Mouse (Mus musculus) heart, adult 2 months (tissue): ENCODE data around the gene Hmga1b. TPM values are rescaled to one million over a fixed set of nuclear protein-coding genes. Genes with fewer than 3 reads are reported as not detected.

Experiments
- DNase-seq, 2 experiments: peaks; one replicate each; pipeline ENCODE4 v3.0.0; 2021
- H3K27ac ChIP-seq: fragments of 200-600 bp; 2 replicates; pipeline ENCODE4 v1.8.1; 2022
- H3K27me3 ChIP-seq: fragments of 200-500 bp; 2 replicates; pipeline ENCODE4 v1.6.1; 2012; ENCODE audit warnings: mild to moderate bottlenecking, low read length, inconsistent platforms, mixed read lengths; ENCODE audit not compliant: control insufficient read depth, insufficient read depth
- H3K36me3 ChIP-seq: fragments of 200-500 bp; 2 replicates; pipeline ENCODE4 v1.6.1; 2012; ENCODE audit warnings: low read length, inconsistent platforms; ENCODE audit not compliant: control insufficient read depth, insufficient read depth
- H3K4me1 ChIP-seq: fragments of 200-500 bp; 2 replicates; pipeline ENCODE4 v1.6.1; 2011; ENCODE audit warnings: low read length; ENCODE audit not compliant: control insufficient read depth, insufficient read depth
- H3K4me3 ChIP-seq: fragments of 200-600 bp; 2 replicates; pipeline ENCODE4 v1.8.1; 2022
- H3K79me2 ChIP-seq: fragments of 200-500 bp; replicated peaks from 2 replicates; pipeline ENCODE4 v1.6.1; 2012; ENCODE audit warnings: mild to moderate bottlenecking, inconsistent platforms, low read length, moderate library complexity, mixed read lengths; ENCODE audit not compliant: control insufficient read depth, insufficient read depth
- H3K9ac ChIP-seq: fragments of 200-500 bp; 2 replicates; pipeline ENCODE4 v1.6.1; 2012; ENCODE audit warnings: low read depth, mild to moderate bottlenecking, control low read depth, inconsistent platforms, low read length, mixed read lengths
- CTCF ChIP-seq: fragments of 200-600 bp; IDR thresholded peaks from 2 replicates; pipeline ENCODE4 v1.8.1; 2022; ENCODE audit warnings: antibody characterized with exemption, mild to moderate bottlenecking, moderate library complexity
- EP300 ChIP-seq: fragments of 200-500 bp; IDR thresholded peaks from 2 replicates; pipeline ENCODE4 v1.6.1; 2011; ENCODE audit warnings: low read depth, low read length, control low read depth; ENCODE audit not compliant: insufficient read depth
- POLR2A ChIP-seq: fragments of 200-500 bp; IDR thresholded peaks from 2 replicates; pipeline ENCODE4 v1.6.1; 2011; ENCODE audit warnings: mild to moderate bottlenecking, low read depth, low read length, control low read depth; ENCODE audit not compliant: insufficient read depth
- WGBS: fragments of 180-500 bp; shearing (Covaris S2); methylation state at CpG from one replicate; pipeline ENCODE4 v1.1.7; 2018; 5-methylcytosine and 5-hydroxymethylcytosine counted together
- intact Hi-C: fragments of 180-260 bp; cut with DNase I; formaldehyde crosslinking; loops from one replicate; pipeline ENCODE4 v1.15.1; 2025
- polyA plus RNA-seq: library from polyadenylated mRNA; depleted of rRNA; stranded (reverse); fragments of >200 nt; gene quantifications from 2 replicates; pipeline ENCODE4 v1.2.3, GENCODE M21; 2012
- total RNA-seq, 2 experiments: library from RNA; stranded (reverse); gene quantifications; 2 replicates each; pipeline ENCODE4 v1.2.3; 2021

The Hmga1b gene
- total and polyA plus RNA-seq, 3 experiments, result 0.57 to 31.4 (median 24.5) TPM

GRCm38 (mm10) chr11:120719841-120720376 lies 42.7 kb upstream of the Hmga1b start:
- DNase-seq, result no peak
- H3K9ac ChIP-seq, result no peak overlapping the region
- H3K27ac ChIP-seq, result no peak overlapping the region
- no peaks in the 10 kb centered on the region for H3K36me3 ChIP-seq
- intact Hi-C loops, result loop anchor here (1.0 to 10.0 kb wide), 5 partner anchors 31 to 325 kb away; no protein-coding TSS in a partner anchor
- H3K79me2 ChIP-seq, result no peaks in the 10 kb centered on the region
- peaks cover 2% of the 10 kb centered on the region; the same call in 1 of the 2 replicates for H3K4me1 ChIP-seq
- H3K27me3 ChIP-seq, result 0 out of 2 replicates have a peak, but pooled peaks cover 1% of the 10 kb centered on the region
- no peak overlapping the region for H3K4me3 ChIP-seq
- no peak for TF ChIP-seq POLR2A
- TF ChIP-seq EP300, result no peak
- no peak for TF ChIP-seq CTCF
- 92% methylated on average over 13 of the region's 13 CpGs for WGBS

DNA sequence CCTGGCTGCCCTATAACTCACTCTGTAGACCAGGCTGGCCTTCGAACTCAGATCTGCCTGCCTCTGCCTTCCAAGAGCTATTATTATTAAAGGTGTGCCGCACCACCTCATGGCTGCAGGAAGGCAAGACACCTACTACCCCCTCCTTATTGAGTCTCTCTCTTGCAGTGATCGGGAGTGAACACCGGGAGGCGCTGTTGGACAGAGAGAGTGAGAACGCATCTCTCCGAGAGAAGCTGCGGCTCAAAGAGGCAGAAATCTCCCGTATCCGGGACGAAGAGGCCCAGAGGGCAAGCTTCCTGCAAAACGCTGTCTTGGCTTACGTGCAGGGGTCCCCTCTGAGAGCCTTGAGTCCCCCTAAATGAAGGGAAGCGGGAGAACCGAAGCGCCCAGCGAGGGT lies 42.1 kb upstream of the Hmga1b start:
- DNase-seq, result peak; percentile 87 to 91
- intact Hi-C loops, result loop anchor here (1.0 to 10.0 kb wide), 5 partner anchors 30 to 324 kb away; no protein-coding TSS in a partner anchor
- Histone ChIP-seq H3K27ac (no peak overlapping the region), H3K36me3 (no peaks in the 10 kb centered on the region), H3K9ac (peak overlapping the region; percentile 81; the same call in 1 of the 2 replicates), H3K79me2 (no peaks in the 10 kb centered on the region), H3K4me1 (peaks cover 2% of the 10 kb centered on the region; the same call in 1 of the 2 replicates), H3K4me3 (peak overlapping the region; percentile 58), H3K27me3 (0 out of 2 replicates have a peak, but pooled peaks cover 1% of the 10 kb centered on the region)
- TF ChIP-seq POLR2A, result no peak
- TF ChIP-seq CTCF, result peak; percentile 88
- peak; percentile 94 for TF ChIP-seq EP300
- WGBS, result 16% methylated on average over 17 of the region's 17 CpGs

GRCm38 (mm10) chr11:120721124-120722066 lies 41.2 kb upstream of the Hmga1b start, which contains the start of gene Rac3:
Gene Rac3 (plus strand): TSS chr11:120721470.
- Histone ChIP-seq H3K27me3 (0 out of 2 replicates have a peak, but pooled peaks cover 1% of the 10 kb centered on the region), H3K79me2 (no peaks in the 10 kb centered on the region), H3K9ac (peak within 1 kb of the TSS; percentile 81), H3K4me1 (peaks cover 2% of the 10 kb centered on the region; the same call in 1 of the 2 replicates), H3K4me3 (peak within 1 kb of the TSS; percentile 58), H3K36me3 (no peaks in the 10 kb centered on the region), H3K27ac (no peak within 1 kb of the TSS)
- intact Hi-C loops, result loop anchor here (2.0 to 10.0 kb wide), 2 partner anchors 29 to 323 kb away; no protein-coding TSS in a partner anchor
- 1% methylated on average over 84 of the region's 90 CpGs for WGBS
- DNase-seq, result peak; percentile 74 to 81
- TF ChIP-seq CTCF (no peak), EP300 (no peak), POLR2A (no peak)

GRCm38 (mm10) chr11:120722067-120722630 lies 40.4 kb upstream of the Hmga1b start:
- Histone ChIP-seq H3K27ac (no peak overlapping the region), H3K79me2 (no peaks in the 10 kb centered on the region), H3K27me3 (0 out of 2 replicates have a peak, but pooled peaks cover 1% of the 10 kb centered on the region), H3K4me1 (peaks cover 3% of the 10 kb centered on the region), H3K4me3 (peak overlapping the region; percentile 58), H3K9ac (peak overlapping the region; percentile 81), H3K36me3 (no peaks in the 10 kb centered on the region)
- DNase-seq, result no peak
- TF ChIP-seq EP300 (no peak), POLR2A (no peak), CTCF (no peak)
- intact Hi-C loops, result loop anchor here (10.0 kb wide), 1 partner anchor 323 kb away; no protein-coding TSS in a partner anchor
- 22% methylated on average over 21 of the region's 21 CpGs for WGBS

DNA sequence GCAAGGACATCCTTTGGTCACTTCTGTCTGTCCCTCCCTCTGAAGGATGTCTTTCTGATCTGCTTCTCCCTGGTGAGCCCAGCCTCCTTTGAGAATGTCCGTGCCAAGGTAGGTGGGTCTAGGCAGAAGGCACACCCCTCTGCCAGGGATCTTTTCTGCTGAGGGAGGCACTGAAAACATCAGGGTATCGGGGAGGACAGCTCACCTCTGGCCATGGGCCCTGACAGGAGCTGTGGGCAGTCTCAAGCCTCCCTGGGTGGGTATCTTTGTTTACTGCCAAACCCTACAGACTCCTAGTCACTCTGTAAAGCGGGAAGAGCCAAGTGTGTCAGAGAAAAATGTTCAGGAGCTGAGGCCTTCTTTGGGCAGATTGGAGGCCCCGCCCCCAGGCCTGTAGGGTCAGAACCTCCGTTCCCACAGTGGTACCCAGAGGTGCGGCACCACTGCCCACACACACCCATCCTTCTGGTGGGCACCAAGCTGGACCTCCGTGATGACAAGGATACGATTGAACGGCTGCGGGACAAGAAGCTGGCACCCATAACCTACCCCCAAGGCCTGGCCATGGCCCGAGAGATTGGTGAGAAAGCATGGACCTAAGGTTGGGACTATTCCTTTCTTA lies 39.7 kb upstream of the Hmga1b start:
- Histone ChIP-seq H3K36me3 (no peaks in the 10 kb centered on the region), H3K4me1 (peaks cover 3% of the 10 kb centered on the region), H3K79me2 (no peaks in the 10 kb centered on the region), H3K27me3 (0 out of 2 replicates have a peak, but pooled peaks cover 1% of the 10 kb centered on the region), H3K9ac (no peak overlapping the region), H3K4me3 (no peak overlapping the region), H3K27ac (no peak overlapping the region)
- WGBS, result 91% methylated on average over 11 of the region's 11 CpGs
- intact Hi-C loops, result loop anchor here (10.0 kb wide), 1 partner anchor 322 kb away; no protein-coding TSS in a partner anchor
- TF ChIP-seq CTCF, result no peak
- no peak for TF ChIP-seq EP300
- TF ChIP-seq POLR2A, result 0 out of 2 replicates have a peak, but pooled peaks have one; percentile 5
- DNase-seq, result no peak
